Mouse (Mus musculus) gastrocnemius, adult 2 months (tissue): Measurements from ENCODE around the gene Adh1. TPM values are rescaled to one million over a fixed set of nuclear protein-coding genes. Genes with fewer than 3 reads are reported as not detected.

Experiments
- DNase-seq: peaks from one replicate; pipeline ENCODE4 v3.0.0; 2022
- H3K27ac ChIP-seq: fragments of 200-600 bp; 2 replicates; pipeline ENCODE4 v1.8.1; 2022; ENCODE audit warnings: mild to moderate bottlenecking
- H3K4me3 ChIP-seq: fragments of 200-600 bp; 2 replicates; pipeline ENCODE4 v1.8.1; 2022; ENCODE audit warnings: mild to moderate bottlenecking, moderate library complexity
- CTCF ChIP-seq: fragments of 200-600 bp; IDR thresholded peaks from 2 replicates; pipeline ENCODE4 v1.8.1; 2022; ENCODE audit warnings: antibody characterized with exemption, mild to moderate bottlenecking, moderate library complexity
- intact Hi-C: fragments of 180-260 bp; cut with DNase I; formaldehyde crosslinking; loops from one replicate; pipeline ENCODE4 v1.15.1; 2025
- long read RNA-seq, 2 experiments: library from polyadenylated mRNA; stranded (forward); transcript quantifications; one replicate each; pipeline ENCODE4 v2.0.0; 2021
- total RNA-seq, 2 experiments: library from RNA; stranded (reverse); gene quantifications; 2 replicates each; pipeline ENCODE4 v1.2.3; 2021

Gene Adh1
- 10 to 100 TPM; 19.3 to 27.8 TPM for total RNA-seq
- long read RNA-seq, experiment 1, transcript Adh1-201 (9 exons, 1,492 nt), result major isoform, 18 of 18 reads
- long read RNA-seq, experiment 1, partial matches to known transcripts, result 0 of 18 reads
- long read RNA-seq, experiment 1, other reads (novel, unspliced or antisense), result 0 of 18 reads
- long read RNA-seq, experiment 2, transcript Adh1-201 (9 exons, 1,492 nt), result major isoform, 20 of 22 reads
- long read RNA-seq, experiment 2, partial matches to known transcripts, result 0 of 22 reads
- long read RNA-seq, experiment 2, other reads (novel, unspliced or antisense), result 2 of 22 reads

DNA sequence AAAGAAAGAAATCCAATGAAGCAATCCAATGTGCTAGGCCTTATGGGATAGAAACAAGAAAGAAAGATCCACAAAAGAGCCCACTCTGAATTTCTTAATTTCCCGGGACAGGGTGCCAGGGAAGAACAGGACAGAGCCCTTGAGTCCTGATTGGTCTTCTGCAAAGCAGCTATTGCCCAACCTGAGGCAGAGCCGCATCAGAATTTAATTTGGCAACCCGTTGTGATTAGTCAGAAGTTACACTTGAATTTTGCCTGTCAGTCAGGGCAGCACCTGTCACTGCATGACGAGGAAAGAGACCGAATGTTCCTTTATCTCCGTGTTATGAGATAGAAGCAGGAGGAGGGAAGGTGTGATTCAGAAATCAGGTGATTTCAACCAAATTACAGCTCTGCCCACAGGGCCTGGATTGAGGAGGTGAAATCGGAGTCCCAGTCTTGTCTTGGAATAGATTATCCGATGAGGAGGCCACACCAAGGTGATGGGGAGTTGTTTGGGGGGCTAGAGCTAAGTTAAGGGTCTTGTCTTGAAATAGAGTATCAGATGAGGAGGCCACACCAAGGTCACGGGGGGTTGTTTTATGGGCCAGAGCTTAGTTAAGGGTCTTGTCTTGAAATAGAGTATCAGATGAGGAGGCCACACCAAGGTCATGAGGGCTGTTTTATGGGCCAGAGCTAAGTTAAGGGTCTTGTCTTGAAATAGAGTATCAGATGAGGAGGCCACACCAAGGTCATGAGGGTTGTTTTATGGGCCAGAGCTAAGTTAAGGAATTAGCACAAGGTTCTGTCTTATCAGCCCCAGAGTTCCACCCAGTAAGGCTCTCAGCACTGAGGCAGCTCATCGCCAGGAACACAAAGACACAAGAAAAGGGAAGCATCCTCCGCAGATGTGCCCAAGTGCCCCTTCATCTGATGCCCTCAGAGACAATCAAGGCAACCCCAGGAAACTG, at the start of gene Adh1:
Adh1 (plus strand) TSS at position 271 of the 949 bp plus-strand sequence.
- no peak within 1 kb of the TSS for H3K4me3 ChIP-seq
- H3K27ac ChIP-seq, result no peak within 1 kb of the TSS
- DNase-seq, result no peak
- no peak for TF ChIP-seq CTCF
- intact Hi-C loops, result no loop called here

DNA sequence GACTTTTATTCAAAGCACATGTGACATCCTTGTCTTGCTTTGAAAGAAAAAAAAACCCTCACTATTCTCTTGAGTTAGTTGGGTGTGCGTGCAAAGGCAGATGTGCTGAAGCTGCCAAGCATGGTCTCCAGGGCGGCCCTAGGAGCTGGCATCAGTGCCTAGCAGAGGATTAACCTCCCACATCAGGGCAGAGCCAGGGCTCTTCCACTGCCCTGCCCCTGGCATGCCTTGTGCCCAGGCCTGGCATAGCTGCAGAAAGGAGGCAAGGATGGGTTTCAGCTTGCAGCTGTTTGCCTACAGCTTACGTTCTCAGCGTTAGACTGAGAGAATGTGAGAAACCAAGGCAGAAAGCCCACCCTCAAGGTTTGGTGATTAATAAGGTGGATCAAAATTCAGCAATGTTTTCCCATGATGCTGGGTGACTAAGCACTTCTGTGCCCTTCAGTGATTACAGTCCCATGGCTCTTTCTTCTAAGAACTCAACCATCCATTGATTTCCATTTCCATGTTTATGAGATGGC, 48.3 kb upstream of the Adh1 start:
- intact Hi-C loops, result no loop called here
- DNase-seq, result peak; percentile 57
- no peak overlapping the region for H3K27ac ChIP-seq
- no peak for TF ChIP-seq CTCF
- H3K4me3 ChIP-seq, result no peak overlapping the region

DNA sequence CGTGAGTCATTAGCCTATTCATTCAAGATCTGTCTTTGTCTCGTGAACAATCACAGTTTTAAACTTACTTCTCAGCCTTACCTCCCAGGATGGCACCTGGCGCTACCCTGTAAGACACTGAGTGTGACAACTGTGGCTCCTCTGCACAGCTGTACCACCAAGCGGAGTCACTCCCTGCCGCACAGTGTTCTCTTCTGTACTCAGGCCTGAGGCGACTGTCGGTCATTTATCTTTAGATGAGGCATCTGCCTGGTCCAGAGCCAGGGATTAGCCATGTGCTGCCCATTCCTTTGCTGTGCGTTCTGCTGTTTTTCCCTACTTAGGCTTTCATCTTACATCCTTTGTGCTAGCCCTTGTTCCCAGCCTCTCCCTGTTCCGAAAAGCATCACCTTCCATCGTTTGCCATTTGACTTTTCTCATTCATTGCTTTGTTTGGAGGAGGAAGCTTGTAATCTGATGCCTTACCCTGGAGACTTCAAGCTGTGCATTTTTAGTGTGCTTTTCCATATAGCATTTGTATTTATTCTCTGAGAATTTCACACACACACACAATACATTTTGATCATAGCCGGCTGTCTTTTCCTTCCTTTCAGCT, 45.3 kb upstream of the Adh1 start:
- Histone ChIP-seq H3K4me3 (no peak overlapping the region), H3K27ac (no peak overlapping the region)
- no peak for TF ChIP-seq CTCF
- intact Hi-C loops, result no loop called here
- DNase-seq, result no peak

DNA sequence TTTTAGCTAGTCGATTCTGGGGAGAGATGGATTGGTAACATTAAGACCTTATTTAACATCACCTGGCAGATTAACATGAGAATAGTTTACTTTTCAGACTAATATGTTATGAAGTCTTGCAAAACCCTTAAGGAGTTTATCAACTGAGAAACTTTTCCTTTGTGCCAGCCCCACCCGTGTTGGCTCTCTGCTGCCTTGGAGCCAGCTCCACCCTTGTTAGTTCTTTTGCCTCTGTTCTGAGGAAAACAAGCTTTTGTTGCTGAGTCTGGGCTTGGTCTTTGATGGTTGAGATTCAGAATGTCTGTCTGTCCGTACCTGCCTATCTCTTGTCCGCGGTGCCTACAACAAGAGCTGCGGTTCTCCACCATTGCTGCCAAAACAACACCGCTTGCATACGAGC, 44.7 kb upstream of the Adh1 start:
- no peak for TF ChIP-seq CTCF
- no peak overlapping the region for H3K27ac ChIP-seq
- intact Hi-C loops, result no loop called here
- no peak for DNase-seq
- H3K4me3 ChIP-seq, result no peak overlapping the region

DNA sequence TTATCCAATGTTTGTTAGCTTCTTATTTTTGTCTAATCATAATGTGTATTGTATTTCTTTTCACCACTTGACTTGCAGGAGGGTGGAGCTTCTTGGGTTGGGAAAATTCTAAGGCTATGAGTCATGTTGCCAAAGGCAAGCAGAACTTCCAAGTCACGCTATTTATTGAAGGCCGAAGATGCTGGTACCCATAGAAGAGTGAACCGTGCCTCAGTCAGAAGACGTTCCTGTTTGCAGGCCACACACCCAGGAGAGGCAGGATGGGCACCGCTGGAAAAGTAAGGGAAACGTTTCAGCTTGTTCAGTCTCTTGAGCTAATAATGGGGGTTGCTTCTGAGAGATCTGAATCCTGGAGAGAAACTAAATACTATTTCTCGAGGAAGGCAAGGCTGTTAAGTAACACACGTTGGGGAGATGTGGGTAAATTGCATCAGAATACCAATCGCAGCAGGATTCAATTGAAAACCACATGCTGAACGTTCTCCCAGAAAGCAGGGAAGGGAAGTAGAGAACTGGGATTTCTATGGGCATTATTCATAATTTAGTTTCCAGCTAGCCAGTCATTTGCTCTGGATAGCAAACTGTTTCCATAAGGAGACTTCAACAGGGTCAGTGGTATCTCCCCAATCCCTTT, 43.0 kb upstream of the Adh1 start, which contains the start of gene Adh7:
Adh7 (plus strand) TSS at position 130 of the 634 bp plus-strand sequence.
- no peak for TF ChIP-seq CTCF
- DNase-seq, result no peak
- H3K4me3 ChIP-seq, result peak within 1 kb of the TSS; percentile 15
- intact Hi-C loops, result no loop called here
- peak within 1 kb of the TSS; percentile 49 for H3K27ac ChIP-seq

DNA sequence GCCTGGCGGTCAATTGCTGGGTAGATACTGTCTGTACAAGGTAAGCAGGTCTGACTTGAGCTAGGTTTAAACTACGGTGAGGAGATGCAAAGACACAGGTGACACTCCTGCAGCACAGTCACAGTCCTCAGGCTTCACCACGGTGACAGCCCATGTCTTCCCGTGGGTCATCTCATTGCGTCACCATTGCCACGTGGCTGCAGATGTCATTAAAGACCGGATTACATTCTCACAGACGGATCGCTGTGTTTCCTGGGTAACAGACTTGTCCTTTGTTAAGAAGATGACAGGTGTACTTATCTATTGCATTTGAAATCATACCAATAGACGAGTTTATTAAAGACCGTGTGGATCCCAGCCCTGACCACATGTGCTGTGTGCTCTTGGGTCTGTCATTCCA, 39.7 kb upstream of the Adh1 start:
- no peak for DNase-seq
- intact Hi-C loops, result loop anchor here (5.0 kb wide), 2 partner anchors 81 to 221 kb away; partner anchors contain the start of gene Adh5
- no peak for TF ChIP-seq CTCF
- Histone ChIP-seq H3K4me3 (no peak overlapping the region), H3K27ac (no peak overlapping the region)

DNA sequence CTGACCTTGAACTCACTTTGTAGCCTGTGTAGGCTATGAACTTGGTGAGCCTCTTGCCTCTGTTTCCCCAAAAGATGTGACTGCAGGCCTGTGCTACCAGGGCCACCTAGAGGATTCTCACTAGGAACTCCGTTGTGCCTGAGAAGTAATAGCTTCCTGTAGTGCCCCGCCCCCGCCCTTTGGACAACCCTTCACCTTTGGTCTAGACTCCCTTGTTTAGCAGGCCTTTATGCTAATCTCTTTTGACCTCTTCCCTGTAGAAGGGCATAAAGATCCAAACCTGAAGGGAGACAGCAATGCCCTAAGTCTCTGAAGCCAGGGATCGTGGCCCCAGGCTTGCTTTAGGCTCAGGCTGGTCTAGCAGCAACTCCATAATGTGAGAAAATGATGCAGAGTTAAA, 38.3 kb upstream of the Adh1 start:
- H3K4me3 ChIP-seq, result no peak overlapping the region
- no peak for TF ChIP-seq CTCF
- no peak overlapping the region for H3K27ac ChIP-seq
- no peak for DNase-seq
- intact Hi-C loops, result loop anchor here (2.0 to 5.0 kb wide), 3 partner anchors 80 to 220 kb away; partner anchors contain the start of gene Adh5

DNA sequence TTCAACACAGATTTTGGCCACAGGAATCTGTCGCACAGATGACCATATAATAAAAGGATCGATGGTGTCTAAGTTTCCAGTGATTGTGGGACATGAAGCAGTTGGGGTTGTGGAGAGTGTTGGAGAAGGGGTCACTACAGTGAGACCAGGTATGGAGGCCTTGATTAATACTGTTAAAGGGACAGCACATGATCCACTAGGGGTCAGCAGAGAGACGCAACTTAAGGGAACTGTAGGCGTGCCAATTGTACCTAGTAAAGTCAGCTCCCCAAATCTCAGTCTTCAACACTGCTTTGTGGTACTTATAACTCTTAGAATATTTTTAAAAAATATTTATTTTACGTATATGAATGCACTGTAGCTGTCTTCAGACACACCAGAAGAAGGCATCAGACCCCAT, 37.8 kb upstream of the Adh1 start:
- Histone ChIP-seq H3K27ac (no peak overlapping the region), H3K4me3 (no peak overlapping the region)
- peak; percentile 87 for TF ChIP-seq CTCF
- DNase-seq, result peak; percentile 67
- intact Hi-C loops, result loop anchor here (2.0 to 5.0 kb wide), 3 partner anchors 79 to 219 kb away; partner anchors contain the start of gene Adh5

DNA sequence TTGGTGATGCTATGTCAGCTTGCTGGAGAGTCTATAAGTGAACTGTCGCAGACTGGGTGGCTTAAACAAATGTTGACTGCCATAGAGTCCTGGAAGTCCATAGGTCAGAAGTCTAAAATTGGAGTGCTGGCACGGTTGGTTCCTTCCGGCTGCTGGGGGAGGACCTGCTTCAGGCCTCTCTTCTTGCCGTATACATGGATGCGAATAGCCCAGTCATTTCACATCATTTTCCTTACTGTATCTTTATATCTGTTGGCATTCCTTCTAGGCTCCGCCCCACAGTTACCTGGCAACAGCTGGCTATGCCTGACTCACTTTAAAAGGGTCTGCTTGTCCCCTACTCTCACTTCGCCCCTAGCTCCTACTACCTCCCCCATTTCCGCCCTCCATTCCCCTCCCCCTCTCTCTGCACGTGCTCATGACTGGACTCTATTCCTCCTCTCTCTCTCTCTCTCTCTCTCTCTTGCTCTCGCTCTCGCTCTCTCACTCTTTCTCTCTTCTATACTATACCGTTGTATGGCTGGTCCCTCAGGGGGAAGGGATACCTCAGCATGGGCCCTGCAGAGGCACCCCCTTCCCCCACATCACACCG, 36.3 kb upstream of the Adh1 start:
- intact Hi-C loops, result loop anchor here (5.0 kb wide), 2 partner anchors 78 to 218 kb away; partner anchors contain the start of gene Adh5
- TF ChIP-seq CTCF, result no peak
- H3K27ac ChIP-seq, result no peak overlapping the region
- no peak for DNase-seq
- no peak overlapping the region for H3K4me3 ChIP-seq

DNA sequence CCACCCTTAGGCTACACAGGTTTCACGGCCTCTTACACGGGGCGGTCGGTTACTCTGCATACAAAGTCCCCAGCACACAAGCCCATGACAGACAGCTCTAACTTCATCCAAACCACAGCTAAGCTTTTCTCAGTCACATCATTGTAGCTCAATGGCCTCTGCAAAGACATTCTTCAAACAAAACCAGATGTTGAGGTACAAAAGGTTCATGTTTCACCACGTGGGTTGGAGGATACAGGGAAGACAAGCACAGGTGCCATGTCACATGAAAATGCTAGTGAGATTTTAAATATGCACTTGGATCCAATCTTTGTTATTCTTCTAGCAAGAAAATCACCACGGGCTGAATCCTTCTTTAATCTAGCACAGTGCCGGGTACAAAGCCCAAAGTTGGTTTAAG, 35.5 kb upstream of the Adh1 start:
- intact Hi-C loops, result no loop called here
- no peak overlapping the region for H3K27ac ChIP-seq
- TF ChIP-seq CTCF, result no peak
- H3K4me3 ChIP-seq, result no peak overlapping the region
- DNase-seq, result no peak

DNA sequence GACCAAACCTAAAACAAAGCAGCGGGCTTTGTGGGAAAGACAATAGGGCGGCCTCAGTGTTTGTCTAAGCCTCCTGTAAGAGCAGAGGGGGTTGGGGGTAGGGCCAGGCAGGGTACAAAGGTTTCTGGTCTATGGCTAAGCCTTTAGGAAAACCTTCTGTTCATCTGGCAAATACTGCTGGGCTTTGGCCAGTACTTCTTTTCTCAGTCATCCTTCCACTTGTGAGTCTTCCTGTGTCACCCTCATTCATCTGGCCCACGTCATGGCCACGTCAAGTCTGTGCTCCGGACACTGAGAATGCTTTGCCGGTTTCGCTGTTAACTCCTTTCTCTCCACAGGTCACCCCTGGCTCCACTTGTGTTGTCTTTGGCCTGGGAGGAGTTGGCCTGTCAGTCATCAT, 34.9 kb upstream of the Adh1 start:
- Histone ChIP-seq H3K4me3 (no peak overlapping the region), H3K27ac (no peak overlapping the region)
- intact Hi-C loops, result no loop called here
- no peak for DNase-seq
- no peak for TF ChIP-seq CTCF

DNA sequence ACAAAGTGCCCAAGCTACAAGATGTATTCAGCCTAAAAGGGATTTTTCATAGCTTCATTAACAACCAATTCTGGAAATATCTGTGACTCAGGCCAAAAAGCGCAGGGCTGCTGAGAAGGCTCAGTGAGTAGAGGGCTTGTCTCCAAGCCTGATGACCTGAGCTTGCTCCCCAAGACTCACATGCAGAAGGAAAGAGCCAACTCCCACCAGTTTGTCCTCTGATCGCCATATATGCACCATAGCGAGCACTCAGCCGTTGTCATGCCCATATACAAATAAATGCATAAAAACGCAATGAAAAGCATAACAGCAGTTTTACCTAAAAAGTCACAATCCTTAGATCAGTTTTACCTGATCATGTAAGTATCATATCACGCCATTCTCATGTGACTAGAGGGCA, 34.3 kb upstream of the Adh1 start:
- Histone ChIP-seq H3K4me3 (no peak overlapping the region), H3K27ac (no peak overlapping the region)
- DNase-seq, result no peak
- TF ChIP-seq CTCF, result no peak
- intact Hi-C loops, result no loop called here
